Mouse (Mus musculus) C2C12 (cell line): ENCODE results near the gene 1700025G04Rik.

Experiments used
- CEBPB ChIP-seq: IDR thresholded peaks from one replicate; pipeline ENCODE4 v1.6.1; 2011; ENCODE audit warnings: low read depth, mild to moderate bottlenecking, control low read depth, moderate library complexity
- CTCF ChIP-seq: IDR thresholded peaks from one replicate; pipeline ENCODE4 v1.5.1; 2011; ENCODE audit not compliant: control insufficient read depth, insufficient read depth, insufficient read length
- MYOG ChIP-seq: IDR thresholded peaks from one replicate; pipeline ENCODE4 v1.6.1; 2011; ENCODE audit not compliant: control insufficient read depth, insufficient read length; ENCODE audit errors: extremely low read depth

- no peak for TF ChIP-seq MYOG
- no peak for TF ChIP-seq CTCF
- TF ChIP-seq CEBPB = no peak
Measured at GRCm38 (mm10) chr1:151880731-151881130, 209.2 kb downstream of the 1700025G04Rik start.
